Mouse (Mus musculus): ENCODE measurements at regions not wholly inside any gene's neighbourhood (a gene's known extent, or its start where the extent isn't known, plus 50 kb on each side); places are given as distances from the start of the nearest gene placed in this dataset.

GRCm38 (mm10) chr6:82860485-82860884 lies 79.1 kb downstream of the Sema4f start:
- H3K9ac ChIP-seq (ENCODE audit: low read depth, low read length), result no peak overlapping the region
- H3K36me3 ChIP-seq (ENCODE audit: control insufficient read depth, insufficient read depth, low read length), result no peaks in the 10 kb centered on the region
- H3K27ac ChIP-seq (ENCODE audit: low read depth, low read length), result no peak overlapping the region
- H3K4me3 ChIP-seq (ENCODE audit: low read length), result no peak overlapping the region
- H3K4me2 ChIP-seq (replicated peaks; ENCODE audit: low read depth, low read length), result no peak overlapping the region
- no peaks in the 10 kb centered on the region for H3K27me3 ChIP-seq (ENCODE audit: control insufficient read depth, insufficient read depth, low read length)
- no peak for ATAC-seq (ENCODE audit: low FRiP score, low TSS enrichment)
- peaks cover 9% of the 10 kb centered on the region; the same call in 1 of the 2 replicates for H3K4me1 ChIP-seq (ENCODE audit: control insufficient read depth, insufficient read depth, low read length)
- H3K9me3 ChIP-seq (ENCODE audit: control insufficient read depth, low read length), result no peaks in the 10 kb centered on the region
- 86% methylated on average over 6 of the region's 6 CpGs for WGBS

- H3K9me3 ChIP-seq (ENCODE audit: control insufficient read depth, low read length), result no peaks in the 10 kb centered on the region
- no peak overlapping the region for H3K4me3 ChIP-seq (ENCODE audit: low read length)
- ATAC-seq (ENCODE audit: low FRiP score, low TSS enrichment), result peak; percentile 64; the same call in 1 of the 2 replicates
- H3K36me3 ChIP-seq (ENCODE audit: control insufficient read depth, insufficient read depth, low read length), result no peaks in the 10 kb centered on the region
- H3K27me3 ChIP-seq (ENCODE audit: control insufficient read depth, insufficient read depth, low read length), result no peaks in the 10 kb centered on the region
- WGBS, result 84% methylated on average over 9 of the region's 9 CpGs
- 0 out of 2 replicates have a peak, but pooled peaks cover 5% of the 10 kb centered on the region for H3K4me1 ChIP-seq (ENCODE audit: control insufficient read depth, insufficient read depth, low read length)
- H3K4me2 ChIP-seq (replicated peaks; ENCODE audit: low read depth, low read length), result no peak overlapping the region
- H3K9ac ChIP-seq (ENCODE audit: low read depth, low read length), result no peak overlapping the region
- no peak overlapping the region for H3K27ac ChIP-seq (ENCODE audit: low read depth, low read length)
Measured at GRCm38 (mm10) chr6:82856218-82856617, 82.0 kb upstream of the Hk2 start.

GRCm38 (mm10) chr6:82855401-82855800 lies 81.1 kb upstream of the Hk2 start:
- no peak for ATAC-seq (ENCODE audit: low FRiP score, low TSS enrichment)
- H3K4me3 ChIP-seq (ENCODE audit: low read length), result no peak overlapping the region
- no peaks in the 10 kb centered on the region for H3K27me3 ChIP-seq (ENCODE audit: control insufficient read depth, insufficient read depth, low read length)
- H3K9ac ChIP-seq (ENCODE audit: low read depth, low read length), result no peak overlapping the region
- H3K9me3 ChIP-seq (ENCODE audit: control insufficient read depth, low read length), result no peaks in the 10 kb centered on the region
- 0 out of 2 replicates have a peak, but pooled peaks cover 5% of the 10 kb centered on the region for H3K4me1 ChIP-seq (ENCODE audit: control insufficient read depth, insufficient read depth, low read length)
- 68% methylated on average over 7 of the region's 7 CpGs for WGBS
- no peak overlapping the region for H3K27ac ChIP-seq (ENCODE audit: low read depth, low read length)
- no peak overlapping the region for H3K4me2 ChIP-seq (replicated peaks; ENCODE audit: low read depth, low read length)
- no peaks in the 10 kb centered on the region for H3K36me3 ChIP-seq (ENCODE audit: control insufficient read depth, insufficient read depth, low read length)

GRCm38 (mm10) chr6:82854780-82855179 lies 80.5 kb upstream of the Hk2 start:
- no peak overlapping the region for H3K4me3 ChIP-seq (ENCODE audit: low read length)
- no peaks in the 10 kb centered on the region for H3K27me3 ChIP-seq (ENCODE audit: control insufficient read depth, insufficient read depth, low read length)
- H3K36me3 ChIP-seq (ENCODE audit: control insufficient read depth, insufficient read depth, low read length), result no peaks in the 10 kb centered on the region

GRCm38 (mm10) chr6:82854338-82854737 lies 80.1 kb upstream of the Hk2 start:
- ATAC-seq (ENCODE audit: low FRiP score, low TSS enrichment), result no peak
- no peak overlapping the region for H3K4me2 ChIP-seq (replicated peaks; ENCODE audit: low read depth, low read length)

More at GRCm38 (mm10) chr6:82854780-82855179, 80.5 kb upstream of the Hk2 start:
- Histone ChIP-seq H3K9ac (ENCODE audit: low read depth, low read length) (no peak overlapping the region), H3K4me1 (ENCODE audit: control insufficient read depth, insufficient read depth, low read length) (0 out of 2 replicates have a peak, but pooled peaks cover 5% of the 10 kb centered on the region), H3K4me2 (replicated peaks; ENCODE audit: low read depth, low read length) (no peak overlapping the region), H3K9me3 (ENCODE audit: control insufficient read depth, low read length) (no peaks in the 10 kb centered on the region), H3K27ac (ENCODE audit: low read depth, low read length) (no peak overlapping the region)
- ATAC-seq (ENCODE audit: low FRiP score, low TSS enrichment), result no peak

GRCm38 (mm10) chr6:82853076-82853475 lies 78.8 kb upstream of the Hk2 start:
- no peak overlapping the region for H3K9ac ChIP-seq (ENCODE audit: low read depth, low read length)
- no peak for ATAC-seq (ENCODE audit: low FRiP score, low TSS enrichment)
- 81% methylated on average over 5 of the region's 5 CpGs for WGBS

More at GRCm38 (mm10) chr6:82854338-82854737, 80.1 kb upstream of the Hk2 start:
- no peak overlapping the region for H3K27ac ChIP-seq (ENCODE audit: low read depth, low read length)
- H3K9ac ChIP-seq (ENCODE audit: low read depth, low read length), result no peak overlapping the region
- no peaks in the 10 kb centered on the region for H3K27me3 ChIP-seq (ENCODE audit: control insufficient read depth, insufficient read depth, low read length)
- no peaks in the 10 kb centered on the region for H3K36me3 ChIP-seq (ENCODE audit: control insufficient read depth, insufficient read depth, low read length)
- no peaks in the 10 kb centered on the region for H3K9me3 ChIP-seq (ENCODE audit: control insufficient read depth, low read length)
- 0 out of 2 replicates have a peak, but pooled peaks cover 5% of the 10 kb centered on the region for H3K4me1 ChIP-seq (ENCODE audit: control insufficient read depth, insufficient read depth, low read length)
- 50% methylated on average over 6 of the region's 6 CpGs for WGBS
- no peak overlapping the region for H3K4me3 ChIP-seq (ENCODE audit: low read length)

GRCm38 (mm10) chr6:82850556-82850955 lies 76.3 kb upstream of the Hk2 start:
- H3K4me2 ChIP-seq (replicated peaks; ENCODE audit: low read depth, low read length), result no peak overlapping the region
- WGBS, result 92% methylated on average over 9 of the region's 9 CpGs
- no peak for ATAC-seq (ENCODE audit: low FRiP score, low TSS enrichment)
- no peak overlapping the region for H3K9ac ChIP-seq (ENCODE audit: low read depth, low read length)
- H3K27me3 ChIP-seq (ENCODE audit: control insufficient read depth, insufficient read depth, low read length), result no peaks in the 10 kb centered on the region
- no peaks in the 10 kb centered on the region for H3K36me3 ChIP-seq (ENCODE audit: control insufficient read depth, insufficient read depth, low read length)
- H3K4me1 ChIP-seq (ENCODE audit: control insufficient read depth, insufficient read depth, low read length), result no peaks in the 10 kb centered on the region
- no peak overlapping the region for H3K27ac ChIP-seq (ENCODE audit: low read depth, low read length)
- H3K4me3 ChIP-seq (ENCODE audit: low read length), result no peak overlapping the region
- H3K9me3 ChIP-seq (ENCODE audit: control insufficient read depth, low read length), result no peaks in the 10 kb centered on the region

More at GRCm38 (mm10) chr6:82853076-82853475, 78.8 kb upstream of the Hk2 start:
- Histone ChIP-seq H3K4me3 (ENCODE audit: low read length) (no peak overlapping the region), H3K27ac (ENCODE audit: low read depth, low read length) (no peak overlapping the region), H3K4me1 (ENCODE audit: control insufficient read depth, insufficient read depth, low read length) (0 out of 2 replicates have a peak, but pooled peaks cover 5% of the 10 kb centered on the region), H3K9me3 (ENCODE audit: control insufficient read depth, low read length) (no peaks in the 10 kb centered on the region), H3K4me2 (replicated peaks; ENCODE audit: low read depth, low read length) (no peak overlapping the region), H3K27me3 (ENCODE audit: control insufficient read depth, insufficient read depth, low read length) (no peaks in the 10 kb centered on the region), H3K36me3 (ENCODE audit: control insufficient read depth, insufficient read depth, low read length) (no peaks in the 10 kb centered on the region)

GRCm38 (mm10) chr6:82847598-82847997 lies 73.3 kb upstream of the Hk2 start:
- Histone ChIP-seq H3K9me3 (ENCODE audit: control insufficient read depth, low read length) (no peaks in the 10 kb centered on the region), H3K4me3 (ENCODE audit: low read length) (no peak overlapping the region), H3K9ac (ENCODE audit: low read depth, low read length) (no peak overlapping the region), H3K27ac (ENCODE audit: low read depth, low read length) (no peak overlapping the region), H3K4me1 (ENCODE audit: control insufficient read depth, insufficient read depth, low read length) (no peaks in the 10 kb centered on the region), H3K27me3 (ENCODE audit: control insufficient read depth, insufficient read depth, low read length) (no peaks in the 10 kb centered on the region), H3K36me3 (ENCODE audit: control insufficient read depth, insufficient read depth, low read length) (no peaks in the 10 kb centered on the region), H3K4me2 (replicated peaks; ENCODE audit: low read depth, low read length) (no peak overlapping the region)
- WGBS, result 52% methylated on average over 2 of the region's 2 CpGs
- ATAC-seq (ENCODE audit: low FRiP score, low TSS enrichment), result no peak

GRCm38 (mm10) chr6:82846587-82847150 lies 72.4 kb upstream of the Hk2 start:
- 66% methylated on average over 8 of the region's 8 CpGs for WGBS
- H3K9me3 ChIP-seq (ENCODE audit: control insufficient read depth, low read length), result no peaks in the 10 kb centered on the region
- H3K27me3 ChIP-seq (ENCODE audit: control insufficient read depth, insufficient read depth, low read length), result no peaks in the 10 kb centered on the region
- no peak overlapping the region for H3K27ac ChIP-seq (ENCODE audit: low read depth, low read length)
- H3K4me3 ChIP-seq (ENCODE audit: low read length), result no peak overlapping the region
- no peak overlapping the region for H3K4me2 ChIP-seq (replicated peaks; ENCODE audit: low read depth, low read length)
- no peaks in the 10 kb centered on the region for H3K4me1 ChIP-seq (ENCODE audit: control insufficient read depth, insufficient read depth, low read length)
- ATAC-seq (ENCODE audit: low FRiP score, low TSS enrichment), result no peak
- no peak overlapping the region for H3K9ac ChIP-seq (ENCODE audit: low read depth, low read length)
- no peaks in the 10 kb centered on the region for H3K36me3 ChIP-seq (ENCODE audit: control insufficient read depth, insufficient read depth, low read length)
